Comparison of ENCODE assay signal across 10 mouse cellular contexts in the genomic region with DNA sequence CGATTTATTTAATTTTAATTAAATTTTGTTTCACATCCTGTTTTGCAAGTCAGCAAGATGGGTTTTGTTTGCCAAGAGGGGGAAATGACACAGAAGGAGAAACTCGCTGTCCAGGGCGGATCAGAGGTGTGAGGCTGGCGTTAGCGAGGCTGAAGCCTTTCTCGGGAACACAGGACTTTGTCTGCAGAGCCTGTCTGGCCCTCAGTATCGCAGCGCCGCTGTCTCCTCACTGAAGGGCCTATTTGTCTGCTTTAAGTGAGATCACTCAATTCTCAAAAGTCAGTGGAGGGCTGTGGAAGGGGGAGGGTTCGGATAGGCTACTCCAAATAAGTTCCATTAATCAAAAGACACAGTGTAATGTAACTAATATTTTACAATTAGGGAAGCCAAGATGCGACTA.
DNase-seq lines count a peak whose midpoint lies in the region; ATAC-seq and TF ChIP-seq lines count a peak whose summit lies in the region.
"Had no signal": no experiment of that assay in that cellular context is flagged by ENCODE, and none has a peak within 500 bp of the region (broad histone marks: within the 10 kb centered on the region; RNA-seq: fewer than 3 reads in every experiment).

No protein-coding gene starts in this region.

- peak overlapping the region; percentile 32 to 37; a peak in 3 of 4 replicates for H3K4me3 ChIP-seq in heart, embryonic 14.5 days (ENCODE audit: control insufficient read depth in 1 of 2, insufficient read depth in 1 of 2, low read depth in 1 of 2, low read length in 2 of 2)
- H3K4me3 ChIP-seq in cerebellum, adult 2 months (replicated peaks; ENCODE audit: insufficient read depth, low read depth, low read length): peak overlapping the region; percentile 81
- peak overlapping the region; percentile 25 for H3K4me3 ChIP-seq in forebrain, embryonic 12.5 days (replicated peaks)
- H3K4me3 ChIP-seq in limb, embryonic 15.5 days: peak overlapping the region; percentile 34
- H3K4me3 ChIP-seq: megakaryocyte, embryonic 14.5 days had no signal

- WGBS in heart, embryonic 14.5 days: 15% methylated on average over 11 of the region's 11 CpGs
- WGBS in cerebellum, adult 2 months: 6% methylated on average over 11 of the region's 11 CpGs
- WGBS in forebrain, embryonic 12.5 days: 19% methylated on average over 11 of the region's 11 CpGs
- WGBS in limb, embryonic 15.5 days: 26% methylated on average over 11 of the region's 11 CpGs

- H3K4me2 ChIP-seq in heart, embryonic 14.5 days (ENCODE audit: low read length): peak overlapping the region; percentile 71
- H3K4me2 ChIP-seq in forebrain, embryonic 12.5 days: peak overlapping the region; percentile 60
- H3K4me2 ChIP-seq in limb, embryonic 15.5 days: peak overlapping the region; percentile 63

- H3K36me3 ChIP-seq in heart, embryonic 14.5 days (ENCODE audit: control insufficient read depth, insufficient read depth, low read length): no peaks in the 10 kb centered on the region
- H3K36me3 ChIP-seq in forebrain, embryonic 12.5 days (replicated peaks): no peaks in the 10 kb centered on the region
- no peaks in the 10 kb centered on the region for H3K36me3 ChIP-seq in limb, embryonic 15.5 days

- no peak for TF ChIP-seq CTCF in cerebellum, adult 2 months (IDR thresholded peaks at IDR 0.05; ENCODE audit: borderline replicate concordance, insufficient read depth, low read depth, low read length)

- no peak for ATAC-seq in heart, embryonic 14.5 days (ENCODE audit: insufficient number of reproducible peaks, insufficient read depth, low FRiP score, low read depth)
- peak; percentile 30; the same call in 1 of the 2 replicates for ATAC-seq in forebrain, embryonic 12.5 days (ENCODE audit: low FRiP score)
- no peak for ATAC-seq in limb, embryonic 15.5 days (ENCODE audit: insufficient number of reproducible peaks, low FRiP score, low TSS enrichment, low read depth)

- H3K27ac ChIP-seq in heart, embryonic 14.5 days (replicated peaks in 1 of 2; ENCODE audit: control insufficient read depth in 1 of 2, insufficient read depth in 1 of 2, low read depth in 2 of 2, low read length in 2 of 2): no peak overlapping the region
- H3K27ac ChIP-seq in cerebellum, adult 2 months (ENCODE audit: insufficient read depth, low read length): peak overlapping the region; percentile 81; the same call in 1 of the 2 replicates
- 0 out of 2 replicates have a peak overlapping the region, but pooled peaks have one; percentile 36 for H3K27ac ChIP-seq in forebrain, embryonic 12.5 days
- no peak overlapping the region for H3K27ac ChIP-seq in limb, embryonic 15.5 days

- no peak for DNase-seq in heart, adult 11 months
- peak; percentile 58 to 62 for DNase-seq in cerebellum, adult 2 months
- DNase-seq in urinary bladder, postnatal 10 days (ENCODE audit: low spot score): no peak
- no peak for DNase-seq in left cerebral cortex, adult 8-10 months (ENCODE audit: low spot score in 2 of 2)
- DNase-seq in MN1 (ENCODE audit: low spot score): no peak
- DNase-seq: thymus, adult 2 months had no signal

- no peak overlapping the region for H3K9ac ChIP-seq in heart, embryonic 14.5 days (ENCODE audit: low read length)
- peak overlapping the region; percentile 44; the same call in 1 of the 2 replicates for H3K9ac ChIP-seq in forebrain, embryonic 12.5 days
- no peak overlapping the region for H3K9ac ChIP-seq in limb, embryonic 15.5 days

- peak; percentile 31; the same call in 1 of the 2 replicates for TF ChIP-seq POLR2A in cerebellum, adult 2 months (IDR thresholded peaks at IDR 0.05; ENCODE audit: borderline replicate concordance, insufficient read depth, low read length)

- H3K27me3 ChIP-seq in heart, embryonic 14.5 days (ENCODE audit: control insufficient read depth, insufficient read depth, low read length): peaks cover 33% of the 10 kb centered on the region
- H3K27me3 ChIP-seq in cerebellum, adult 2 months (ENCODE audit: control insufficient read depth, insufficient read depth, low read length): no peaks in the 10 kb centered on the region
- peaks cover 11% of the 10 kb centered on the region for H3K27me3 ChIP-seq in forebrain, embryonic 12.5 days
- H3K27me3 ChIP-seq in limb, embryonic 15.5 days: peaks cover 29% of the 10 kb centered on the region

- H3K9me3 ChIP-seq in heart, embryonic 14.5 days (ENCODE audit: control insufficient read depth, low read length): no peaks in the 10 kb centered on the region
- no peaks in the 10 kb centered on the region for H3K9me3 ChIP-seq in forebrain, embryonic 12.5 days
- no peaks in the 10 kb centered on the region for H3K9me3 ChIP-seq in limb, embryonic 15.5 days
- H3K9me3 ChIP-seq: megakaryocyte, embryonic 14.5 days had no signal

- H3K4me1 ChIP-seq in heart, embryonic 14.5 days (ENCODE audit: control insufficient read depth in 2 of 2, insufficient read depth in 2 of 2, low read length in 2 of 2): peaks cover 6 to 9% of the 10 kb centered on the region in 2 experiments
- H3K4me1 ChIP-seq in cerebellum, adult 2 months (ENCODE audit: control insufficient read depth, insufficient read depth, low read length): peaks cover 22% of the 10 kb centered on the region
- H3K4me1 ChIP-seq in forebrain, embryonic 12.5 days: peaks cover 38% of the 10 kb centered on the region
- peaks cover 34% of the 10 kb centered on the region for H3K4me1 ChIP-seq in limb, embryonic 15.5 days
- H3K4me1 ChIP-seq: megakaryocyte, embryonic 14.5 days had no signal

Comparison
In these comparisons a context has a peak if more than half of its experiments do, and no peak if none do; other contexts are left out.
1. H3K27ac ChIP-seq: peak in cerebellum, adult 2 months (single experiment) and forebrain, embryonic 12.5 days (single experiment); none in heart, embryonic 14.5 days (0 of 2) and limb, embryonic 15.5 days (single experiment).
2. H3K4me3 ChIP-seq: peak in every context shown above with its lines; median percentile 81 in cerebellum, adult 2 months; 34 in heart, embryonic 14.5 days; 34 in limb, embryonic 15.5 days; 25 in forebrain, embryonic 12.5 days.
3. DNase-seq: peak in cerebellum, adult 2 months (2 of 2); none in heart, adult 11 months (single experiment), urinary bladder, postnatal 10 days (single experiment), left cerebral cortex, adult 8-10 months (0 of 2) and MN1 (single experiment).
4. Peak in every context shown above with its lines, with median percentiles within 50 percentile points of each other: H3K4me2 ChIP-seq.